Mouse (Mus musculus) CH12.LX (cell line): ENCODE results near the gene Marveld1. TPM values are rescaled to one million over a fixed set of nuclear protein-coding genes. Genes with fewer than 3 reads are reported as not detected.

ENCODE experiments used
- DNase-seq: peaks from one replicate; pipeline ENCODE4 v3.0.0-alpha.2; 2013; ENCODE audit errors: extremely low read depth
- H3K27ac ChIP-seq: 2 replicates; pipeline ENCODE4 v1.5.1; 2012; ENCODE audit warnings: low read depth, mild to moderate bottlenecking, control low read depth, moderate library complexity; ENCODE audit not compliant: insufficient read depth
- H3K27me3 ChIP-seq: replicated peaks from 2 replicates; pipeline ENCODE3; 2012; ENCODE audit warnings: inconsistent platforms
- H3K36me3 ChIP-seq, 2 experiments: replicated peaks in 1 of 2; 2 replicates each; pipeline versions ENCODE3 to v1.6.1; 2012; ENCODE audit warnings: inconsistent platforms in 1 of 2, low read length in 1 of 2, mild to moderate bottlenecking in 1 of 2, mixed read lengths in 1 of 2, moderate library complexity in 1 of 2; ENCODE audit not compliant: control insufficient read depth in 1 of 2, insufficient read depth in 1 of 2
- H3K4me1 ChIP-seq, 2 experiments: 2 replicates each; pipeline ENCODE4 v1.6.1; 2012; ENCODE audit warnings: inconsistent platforms in 1 of 2, moderate library complexity in 1 of 2; ENCODE audit not compliant: insufficient read depth in 2 of 2, control insufficient read depth in 1 of 2
- H3K4me2 ChIP-seq: 2 replicates; pipeline ENCODE4 v1.6.1; 2012; ENCODE audit warnings: low read depth, mild to moderate bottlenecking, control low read depth; ENCODE audit not compliant: poor library complexity, insufficient read depth, severe bottlenecking
- H3K4me3 ChIP-seq, 3 experiments: fragments of 150-350 bp in 1 of 3; sonication (generic) in 1 of 3; replicated peaks in 1 of 3; 2 replicates each; pipeline versions ENCODE3 to v1.5.1; 2011 to 2012; ENCODE audit warnings: low read depth in 2 of 3, low read length in 2 of 3, mild to moderate bottlenecking in 2 of 3, moderate library complexity in 2 of 3, control low read depth in 1 of 3, improper control_type of control experiment in 1 of 3, inconsistent platforms in 1 of 3, mixed read lengths in 1 of 3; ENCODE audit not compliant: poor library complexity in 1 of 3
- H3K79me2 ChIP-seq: replicated peaks from 2 replicates; pipeline ENCODE4 v1.6.1; 2012; ENCODE audit warnings: mild to moderate bottlenecking, moderate library complexity; ENCODE audit not compliant: control insufficient read depth, poor library complexity, insufficient read depth, severe bottlenecking; ENCODE audit errors: extremely low read depth
- H3K9ac ChIP-seq: 2 replicates; pipeline ENCODE4 v1.6.1; 2012; ENCODE audit warnings: low read depth, mild to moderate bottlenecking, control low read depth, moderate library complexity; ENCODE audit not compliant: insufficient read depth
- H3K9me3 ChIP-seq: replicated peaks from 2 replicates; pipeline ENCODE3; 2012; ENCODE audit warnings: low read length, inconsistent platforms, mixed read lengths
- CTCF ChIP-seq, 2 experiments: IDR thresholded peaks in 1 of 2; conservative IDR thresholded peaks in 1 of 2; 2 replicates each; pipeline ENCODE4 v1.5.1; 2011 to 2012; ENCODE audit warnings: low read depth in 2 of 2, low read length in 2 of 2, improper control_type of control experiment in 1 of 2, inconsistent platforms in 1 of 2, mild to moderate bottlenecking in 1 of 2, moderate library complexity in 1 of 2
- ELF1 ChIP-seq: IDR thresholded peaks from 2 replicates; pipeline ENCODE4 v1.6.1; 2014; ENCODE audit warnings: low read depth, mild to moderate bottlenecking, inconsistent platforms, low read length, improper control_type of control experiment
- EP300 ChIP-seq: IDR thresholded peaks from 2 replicates; pipeline ENCODE4 v1.6.1; 2011; ENCODE audit warnings: low read length, improper control_type of control experiment
- ETS1 ChIP-seq: conservative IDR thresholded peaks from 2 replicates; pipeline ENCODE4 v1.6.1; 2012; ENCODE audit warnings: low read depth, mild to moderate bottlenecking, inconsistent platforms, low read length, improper control_type of control experiment, moderate library complexity
- GABPA ChIP-seq: IDR thresholded peaks from 2 replicates; pipeline ENCODE4 v1.6.1; 2012; ENCODE audit warnings: low read depth, low read length, improper control_type of control experiment, inconsistent platforms; ENCODE audit not compliant: insufficient replicate concordance
- IRF4 ChIP-seq: IDR thresholded peaks from 2 replicates; pipeline ENCODE4 v1.6.1; 2014; ENCODE audit warnings: low read depth, mild to moderate bottlenecking, inconsistent platforms, low read length, improper control_type of control experiment
- JUN ChIP-seq: IDR thresholded peaks from 2 replicates; pipeline ENCODE4 v1.6.1; 2011; ENCODE audit warnings: low read depth, mild to moderate bottlenecking, low read length, improper control_type of control experiment, moderate library complexity; ENCODE audit not compliant: insufficient read depth
- KAT2A ChIP-seq: IDR thresholded peaks from 2 replicates; pipeline ENCODE4 v1.6.1; 2012; ENCODE audit warnings: low read length, improper control_type of control experiment, inconsistent platforms; ENCODE audit not compliant: insufficient replicate concordance
- MYC ChIP-seq: IDR thresholded peaks from 2 replicates; pipeline ENCODE4 v1.6.1; 2011; ENCODE audit warnings: low read depth, mild to moderate bottlenecking, improper control_type of control experiment, low read length
- POLR2AphosphoS2 ChIP-seq: IDR thresholded peaks from 2 replicates; pipeline ENCODE4 v1.6.1; 2011; ENCODE audit warnings: low read depth, low read length, improper control_type of control experiment
- RCOR1 ChIP-seq: conservative IDR thresholded peaks from 2 replicates; pipeline ENCODE4 v1.6.1; 2012; ENCODE audit warnings: low read depth, mild to moderate bottlenecking, inconsistent platforms, low read length, improper control_type of control experiment
- SMC3 ChIP-seq: IDR thresholded peaks from 2 replicates; pipeline ENCODE4 v1.6.1; 2011; ENCODE audit warnings: low read depth, low read length, improper control_type of control experiment
- TBP ChIP-seq: conservative IDR thresholded peaks from 2 replicates; pipeline ENCODE4 v1.6.1; 2011; ENCODE audit warnings: low read depth, low read length, improper control_type of control experiment
- UBTF ChIP-seq: IDR thresholded peaks from 2 replicates; pipeline ENCODE4 v1.6.1; 2012; ENCODE audit warnings: low read depth, mild to moderate bottlenecking, inconsistent platforms, low read length, improper control_type of control experiment, moderate library complexity
- USF1 ChIP-seq: IDR thresholded peaks from 2 replicates; pipeline ENCODE4 v1.6.1; 2014; ENCODE audit warnings: low read depth, mild to moderate bottlenecking, inconsistent platforms, low read length, improper control_type of control experiment
- ZC3H11A ChIP-seq: IDR thresholded peaks from 2 replicates; pipeline ENCODE4 v1.6.1; 2012; ENCODE audit warnings: low read depth, mild to moderate bottlenecking, inconsistent platforms, low read length, improper control_type of control experiment
- ZMIZ1 ChIP-seq: IDR thresholded peaks from 2 replicates; pipeline ENCODE4 v1.6.1; 2012; ENCODE audit warnings: low read depth, mild to moderate bottlenecking, inconsistent platforms, low read length, improper control_type of control experiment
- ZNF384 ChIP-seq: IDR thresholded peaks from 2 replicates; pipeline ENCODE4 v1.6.1; 2012; ENCODE audit warnings: low read depth, low read length, improper control_type of control experiment, inconsistent platforms
- dilution Hi-C: fragments of 300-500 bp; cut with MboI; formaldehyde crosslinking; loops from 2 replicates; pipeline ENCODE4 v1.14.3; 2020; ENCODE audit warnings: low sequenced_read_pairs; ENCODE audit not compliant: extremely low pct_unique_long_range_greater_than_20kb, extremely low pct_ligation_motif_present
- in situ Hi-C: fragments of 300-500 bp; cut with MboI; formaldehyde crosslinking; loops from 3 replicates; pipeline ENCODE4 v1.14.3; 2019; ENCODE audit warnings: low sequenced_read_pairs, low pct_ligation_motif_present, low pct_unique_long_range_greater_than_20kb, mixed read lengths
- polyA plus RNA-seq: library from polyadenylated mRNA; unstranded; fragments of >175 nt; gene quantifications from 2 replicates; pipeline ENCODE4 v1.2.1, GENCODE M21; 2012; ENCODE audit warnings: low read depth; ENCODE audit not compliant: insufficient read length
- total RNA-seq, 2 experiments: library from RNA; depleted of rRNA; stranded (reverse); fragments of 300-350 nt in 1 of 2; fragments of >200 nt in 1 of 2; gene quantifications; 2 replicates each; pipeline ENCODE4 v1.2.3; 2012 to 2014

Marveld1 gene
- total and polyA plus RNA-seq, 3 experiments = 0.07 TPM; not detected in 2

GRCm38 (mm10) chr19:42193311-42193710 lies 46.1 kb downstream of the Marveld1 start:
- H3K4me1 ChIP-seq = no peaks in the 10 kb centered on the region
- no peaks in the 10 kb centered on the region for H3K27me3 ChIP-seq
- no peak overlapping the region for H3K27ac ChIP-seq
- H3K4me3 ChIP-seq = no peak overlapping the region
- no peaks in the 10 kb centered on the region for H3K79me2 ChIP-seq
- H3K9me3 ChIP-seq = no peaks in the 10 kb centered on the region
- no peak for DNase-seq
- TF ChIP-seq UBTF (no peak), ELF1 (no peak), ZNF384 (no peak), USF1 (no peak), TBP (no peak)
- peaks cover 37 to 58% of the 10 kb centered on the region in 2 experiments for H3K36me3 ChIP-seq
- no peak overlapping the region for H3K4me2 ChIP-seq
- in situ Hi-C loops = no loop called here
- dilution Hi-C loops = no loop called here
- H3K9ac ChIP-seq = no peak overlapping the region

- Histone ChIP-seq H3K27ac (no peak overlapping the region), H3K4me1 (no peaks in the 10 kb centered on the region), H3K79me2 (no peaks in the 10 kb centered on the region), H3K36me3 (peaks cover 12 to 27% of the 10 kb centered on the region in 2 experiments), H3K9ac (no peak overlapping the region), H3K4me3 (no peak overlapping the region), H3K27me3 (peaks cover 15% of the 10 kb centered on the region), H3K9me3 (peaks cover 1% of the 10 kb centered on the region), H3K4me2 (no peak overlapping the region)
- in situ Hi-C loops = no loop called here
- DNase-seq = no peak
- dilution Hi-C loops = no loop called here
- TF ChIP-seq IRF4 (no peak), POLR2AphosphoS2 (no peak), ZMIZ1 (no peak), KAT2A (no peak), TBP (no peak), MYC (no peak), RCOR1 (no peak), GABPA (no peak), ZC3H11A (no peak)
Measured at GRCm38 (mm10) chr19:42196378-42196777, 49.2 kb downstream of the Marveld1 start.

GRCm38 (mm10) chr19:42197066-42197465 lies 49.9 kb downstream of the Marveld1 start:
- in situ Hi-C loops = no loop called here
- H3K79me2 ChIP-seq = no peaks in the 10 kb centered on the region
- no peak for TF ChIP-seq GABPA
- TF ChIP-seq ETS1 = no peak
- TF ChIP-seq JUN = no peak
- peak in 1 of 2 experiments; percentile 24; a peak in 2 of 4 replicates for TF ChIP-seq CTCF (conservative IDR thresholded peaks at IDR 0.05 in 1 of 2, IDR thresholded peaks at IDR 0.05 in 1 of 2; ENCODE audit: low read depth in 2 of 2, low read length in 2 of 2)
- no peak for TF ChIP-seq IRF4
- TF ChIP-seq SMC3 = peak; percentile 16; the same call in 1 of the 2 replicates
- TF ChIP-seq EP300 = no peak
- TF ChIP-seq, all 38 proteins: peak for 2
- Histone ChIP-seq H3K27me3 (peaks cover 15% of the 10 kb centered on the region), H3K27ac (no peak overlapping the region), H3K4me2 (no peak overlapping the region), H3K9ac (no peak overlapping the region), H3K36me3 (peaks cover 5 to 21% of the 10 kb centered on the region in 2 experiments), H3K4me1 (no peaks in the 10 kb centered on the region), H3K9me3 (peaks cover 4% of the 10 kb centered on the region), H3K4me3 (no peak overlapping the region)
- dilution Hi-C loops = no loop called here
- DNase-seq = no peak
